In genomic region chr2:18906421-18907084, GRCm38 (mm10) we compare ENCODE assay signal across 10 mouse cellular contexts.
DNase-seq lines count a peak whose midpoint lies in the region; ATAC-seq and TF ChIP-seq lines count a peak whose summit lies in the region.
"Had no signal": no experiment of that assay in that cellular context is flagged by ENCODE, and none has a peak within 500 bp of the region (broad histone marks: within the 10 kb centered on the region; RNA-seq: fewer than 3 reads in every experiment).

No protein-coding gene starts in this region.

- no peaks in the 10 kb centered on the region; the same call in 1 of the 2 replicates for H3K4me1 ChIP-seq in liver, postnatal 0 days (ENCODE audit: insufficient read depth)
- H3K4me1 ChIP-seq in liver, embryonic 11.5 days (replicated peaks; ENCODE audit: control insufficient read depth, insufficient read depth, low read length), result peaks cover 17% of the 10 kb centered on the region; the same call in 1 of the 2 replicates
- peaks cover 10% of the 10 kb centered on the region for H3K4me1 ChIP-seq in forebrain, embryonic 16.5 days (replicated peaks; ENCODE audit: control insufficient read depth, insufficient read depth, low read length)
- H3K4me1 ChIP-seq in midbrain, embryonic 14.5 days (ENCODE audit: control insufficient read depth, insufficient read depth, low read length), result no peaks in the 10 kb centered on the region
- peaks cover 4% of the 10 kb centered on the region; the same call in 1 of the 2 replicates for H3K4me1 ChIP-seq in kidney, embryonic 14.5 days (ENCODE audit: control insufficient read depth, insufficient read depth, low read length)
- H3K4me1 ChIP-seq: embryonic facial prominence, embryonic 12.5 days; limb, embryonic 12.5 days had no signal

- no peaks in the 10 kb centered on the region for H3K27me3 ChIP-seq in liver, postnatal 0 days (ENCODE audit: insufficient read depth, low read length)
- no peaks in the 10 kb centered on the region for H3K27me3 ChIP-seq in liver, embryonic 11.5 days (replicated peaks; ENCODE audit: control insufficient read depth, insufficient read depth, low read length)
- H3K27me3 ChIP-seq in forebrain, embryonic 16.5 days (replicated peaks; ENCODE audit: control insufficient read depth, insufficient read depth, low read length), result no peaks in the 10 kb centered on the region
- no peaks in the 10 kb centered on the region for H3K27me3 ChIP-seq in midbrain, embryonic 14.5 days (ENCODE audit: control insufficient read depth, insufficient read depth, low read length)
- H3K27me3 ChIP-seq in kidney, embryonic 14.5 days (ENCODE audit: control insufficient read depth, insufficient read depth, low read length), result no peaks in the 10 kb centered on the region
- H3K27me3 ChIP-seq: embryonic facial prominence, embryonic 12.5 days had no signal

- ATAC-seq in liver, postnatal 0 days, result no peak
- ATAC-seq in liver, embryonic 11.5 days (replicated peaks; ENCODE audit: low FRiP score), result no peak
- peak; percentile 87 for ATAC-seq in forebrain, embryonic 16.5 days
- peak; percentile 67; the same call in 1 of the 2 replicates for ATAC-seq in midbrain, embryonic 14.5 days (ENCODE audit: low FRiP score, low TSS enrichment)
- no peak for ATAC-seq in kidney, embryonic 14.5 days (ENCODE audit: low FRiP score, low TSS enrichment)

- H3K4me3 ChIP-seq in liver, postnatal 0 days (ENCODE audit: low read depth, low read length), result no peak overlapping the region
- H3K4me3 ChIP-seq in liver, embryonic 11.5 days (ENCODE audit: low read depth, low read length), result no peak overlapping the region
- no peak overlapping the region for H3K4me3 ChIP-seq in forebrain, embryonic 16.5 days (replicated peaks; ENCODE audit: low read length)
- H3K4me3 ChIP-seq in midbrain, embryonic 14.5 days (replicated peaks; ENCODE audit: low read depth, low read length), result no peak overlapping the region
- no peak overlapping the region for H3K4me3 ChIP-seq in kidney, embryonic 14.5 days (ENCODE audit: low read length)
- H3K4me3 ChIP-seq: embryonic facial prominence, embryonic 12.5 days; limb, embryonic 12.5 days had no signal

- no peak overlapping the region for H3K27ac ChIP-seq in liver, postnatal 0 days (ENCODE audit: low read depth)
- H3K27ac ChIP-seq in liver, embryonic 11.5 days (ENCODE audit: low read depth, low read length), result no peak overlapping the region
- no peak overlapping the region for H3K27ac ChIP-seq in forebrain, embryonic 16.5 days (ENCODE audit: low read length)
- no peak overlapping the region for H3K27ac ChIP-seq in midbrain, embryonic 14.5 days (replicated peaks; ENCODE audit: low read depth, low read length)
- no peak overlapping the region for H3K27ac ChIP-seq in kidney, embryonic 14.5 days (ENCODE audit: low read depth, low read length)
- H3K27ac ChIP-seq: embryonic facial prominence, embryonic 12.5 days; limb, embryonic 12.5 days had no signal

- DNase-seq in liver, postnatal 0 days, result no peak
- no peak for DNase-seq in liver, embryonic 11.5 days (ENCODE audit: low spot score)
- DNase-seq in cerebellum, adult 11 months, result peak; percentile 13
- peak; percentile 39 for DNase-seq in midbrain, embryonic 14.5 days
- no peak for DNase-seq in urinary bladder, postnatal 36 days (ENCODE audit: low spot score in 2 of 2)
- DNase-seq in kidney, postnatal 4 days, result no peak

- 74% methylated on average over 2 of the region's 2 CpGs for WGBS in liver, postnatal 0 days (ENCODE audit: insufficient replicate concordance)
- 66% methylated on average over 2 of the region's 2 CpGs for WGBS in liver, embryonic 11.5 days
- 27% methylated on average over 2 of the region's 2 CpGs for WGBS in forebrain, embryonic 16.5 days
- 36% methylated on average over 2 of the region's 2 CpGs for WGBS in midbrain, embryonic 14.5 days
- WGBS in kidney, embryonic 14.5 days, result 80% methylated on average over 2 of the region's 2 CpGs

- TF ChIP-seq CTCF in liver, postnatal 0 days (IDR thresholded peaks at IDR 0.05; ENCODE audit: low read depth), result peak; percentile 22; the same call in 1 of the 2 replicates

- TF ChIP-seq EP300 in liver, postnatal 0 days (IDR thresholded peaks at IDR 0.05; ENCODE audit: low read depth), result no peak

- no peak overlapping the region for H3K9ac ChIP-seq in liver, postnatal 0 days (replicated peaks)
- no peak overlapping the region for H3K9ac ChIP-seq in liver, embryonic 11.5 days (ENCODE audit: low read depth, low read length)
- H3K9ac ChIP-seq in forebrain, embryonic 16.5 days (replicated peaks; ENCODE audit: low read depth, low read length), result no peak overlapping the region
- H3K9ac ChIP-seq in midbrain, embryonic 14.5 days (replicated peaks; ENCODE audit: low read length), result no peak overlapping the region
- no peak overlapping the region for H3K9ac ChIP-seq in kidney, embryonic 14.5 days (ENCODE audit: low read depth, low read length)
- H3K9ac ChIP-seq: embryonic facial prominence, embryonic 12.5 days; limb, embryonic 12.5 days had no signal

- H3K4me2 ChIP-seq in liver, postnatal 0 days (ENCODE audit: low read depth, low read length), result no peak overlapping the region
- H3K4me2 ChIP-seq in liver, embryonic 11.5 days, result no peak overlapping the region
- no peak overlapping the region for H3K4me2 ChIP-seq in forebrain, embryonic 16.5 days (ENCODE audit: low read length)
- H3K4me2 ChIP-seq in midbrain, embryonic 14.5 days (ENCODE audit: low read length), result no peak overlapping the region
- no peak overlapping the region for H3K4me2 ChIP-seq in kidney, embryonic 14.5 days (replicated peaks; ENCODE audit: low read depth, low read length)
- H3K4me2 ChIP-seq: embryonic facial prominence, embryonic 12.5 days; limb, embryonic 12.5 days had no signal

- H3K36me3 ChIP-seq in liver, postnatal 0 days (replicated peaks; ENCODE audit: insufficient read depth, low read length), result 0 out of 2 replicates have a peak, but pooled peaks cover 9% of the 10 kb centered on the region
- no peaks in the 10 kb centered on the region for H3K36me3 ChIP-seq in liver, embryonic 11.5 days (ENCODE audit: control insufficient read depth, insufficient read depth, low read length)
- no peaks in the 10 kb centered on the region for H3K36me3 ChIP-seq in forebrain, embryonic 16.5 days (ENCODE audit: control insufficient read depth, insufficient read depth)
- H3K36me3 ChIP-seq in midbrain, embryonic 14.5 days (ENCODE audit: control insufficient read depth, insufficient read depth, low read length), result no peaks in the 10 kb centered on the region
- no peaks in the 10 kb centered on the region; the same call in 1 of the 2 replicates for H3K36me3 ChIP-seq in kidney, embryonic 14.5 days (ENCODE audit: control insufficient read depth, insufficient read depth, low read length)
- H3K36me3 ChIP-seq: embryonic facial prominence, embryonic 12.5 days; limb, embryonic 12.5 days had no signal

- H3K9me3 ChIP-seq in liver, postnatal 0 days (ENCODE audit: low read length), result no peaks in the 10 kb centered on the region
- no peaks in the 10 kb centered on the region for H3K9me3 ChIP-seq in liver, embryonic 11.5 days (ENCODE audit: control insufficient read depth, low read length)
- no peaks in the 10 kb centered on the region for H3K9me3 ChIP-seq in forebrain, embryonic 16.5 days (ENCODE audit: control insufficient read depth, low read length)
- no peaks in the 10 kb centered on the region for H3K9me3 ChIP-seq in midbrain, embryonic 14.5 days (ENCODE audit: control insufficient read depth, low read length)
- no peaks in the 10 kb centered on the region for H3K9me3 ChIP-seq in kidney, embryonic 14.5 days (ENCODE audit: control insufficient read depth, low read length)
- H3K9me3 ChIP-seq: embryonic facial prominence, embryonic 12.5 days; limb, embryonic 12.5 days had no signal

Comparison
In these comparisons a context has a peak if more than half of its experiments do, and no peak if none do; other contexts are left out.
1. ATAC-seq: peak in forebrain, embryonic 16.5 days (single experiment) and midbrain, embryonic 14.5 days (single experiment); none in liver, postnatal 0 days (single experiment), liver, embryonic 11.5 days (single experiment) and kidney, embryonic 14.5 days (single experiment).
2. DNase-seq: peak in cerebellum, adult 11 months (single experiment) and midbrain, embryonic 14.5 days (single experiment); none in liver, postnatal 0 days (single experiment), liver, embryonic 11.5 days (single experiment), urinary bladder, postnatal 36 days (0 of 2) and kidney, postnatal 4 days (0 of 2).